ENCODE assay signal across 19 mouse cellular contexts in the genomic region with DNA sequence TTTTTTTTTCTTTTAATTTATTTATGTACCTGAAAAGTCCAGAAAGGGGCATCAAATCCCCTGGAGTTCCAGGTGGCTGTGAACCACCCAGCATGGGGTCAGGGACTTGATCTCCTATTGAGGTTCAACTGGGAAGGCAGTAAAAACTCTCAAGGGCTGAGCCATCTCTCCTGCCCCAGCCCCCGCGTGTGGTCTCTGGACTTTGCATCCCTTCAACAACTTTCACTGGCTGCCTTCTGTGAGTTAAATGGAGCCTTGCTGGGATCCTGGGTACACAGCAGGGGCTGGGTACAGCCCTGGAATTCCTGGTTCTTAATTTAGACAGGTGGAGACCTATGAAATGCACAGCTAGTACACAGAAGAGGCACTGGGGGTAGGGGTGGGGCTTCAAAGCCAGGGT.
"Had no signal": no experiment of that assay in that cellular context is flagged by ENCODE, and none has a peak within 500 bp of the region (broad histone marks: within the 10 kb centered on the region; RNA-seq: fewer than 3 reads in every experiment).

No protein-coding gene starts in this region.

- DNase-seq: kidney, postnatal 10 days; kidney, postnatal 36 days; layer of hippocampus, postnatal 36 days; liver, embryonic 13.5 days; lung, adult 2 months; lung, postnatal 14 days; lung, postnatal 4 days; midbrain, embryonic 14.5 days; right cerebral cortex, postnatal 14 days; right cerebral cortex, postnatal 4 days; thymus, adult 2 months; thymus, postnatal 14 days; thymus, postnatal 4 days had no signal

- H3K9ac ChIP-seq: kidney, embryonic 15.5 days; liver, embryonic 13.5 days; neural tube, embryonic 12.5 days; neural tube, embryonic 15.5 days had no signal

- H3K4me3 ChIP-seq: kidney, embryonic 15.5 days; left cerebral cortex, adult 2 months; liver, embryonic 13.5 days; neural tube, embryonic 12.5 days; neural tube, embryonic 15.5 days had no signal

- H3K9me3 ChIP-seq: liver, embryonic 13.5 days; neural tube, embryonic 12.5 days; neural tube, embryonic 15.5 days had no signal

- H3K4me2 ChIP-seq: kidney, embryonic 15.5 days; liver, embryonic 13.5 days; midbrain, embryonic 11.5 days; neural tube, embryonic 12.5 days; neural tube, embryonic 15.5 days had no signal

- H3K27me3 ChIP-seq: kidney, embryonic 15.5 days; liver, embryonic 13.5 days; neural tube, embryonic 12.5 days; neural tube, embryonic 15.5 days had no signal

- H3K36me3 ChIP-seq: kidney, embryonic 15.5 days; liver, embryonic 13.5 days; neural tube, embryonic 12.5 days; neural tube, embryonic 15.5 days had no signal

- H3K4me1 ChIP-seq: kidney, embryonic 15.5 days; liver, embryonic 13.5 days; neural tube, embryonic 12.5 days; neural tube, embryonic 15.5 days had no signal

- H3K27ac ChIP-seq: kidney, embryonic 15.5 days; left cerebral cortex, adult 2 months; liver, embryonic 13.5 days; neural tube, embryonic 12.5 days; neural tube, embryonic 15.5 days; stomach, postnatal 0 days had no signal
